Mouse (Mus musculus): ENCODE data around the gene Kcnmb2. TPM values are rescaled to one million over a fixed set of nuclear protein-coding genes. Genes with fewer than 3 reads are reported as not detected.

Gene Kcnmb2
- 0.47 and 0.61 TPM in 2 replicates for polyA plus RNA-seq (2015; fragmentation: Nextera tagmentation; extraction: Ambion mirVana)

GRCm38 (mm10) chr3:31902504-31903330 is at the start of gene Kcnmb2:
Gene Kcnmb2 (plus strand): TSS chr3:31902507.
- Histone ChIP-seq H3K4me3 (peak within 1 kb of the TSS; percentile 9), H3K9me3 (no peaks in the 10 kb centered on the region), H3K27ac (no peak within 1 kb of the TSS), H3K4me1 (peaks cover 9% of the 10 kb centered on the region), H3K36me3 (no peaks in the 10 kb centered on the region), H3K27me3 (peaks cover 11% of the 10 kb centered on the region), H3K9ac (0 out of 2 replicates have a peak within 1 kb of the TSS, but pooled peaks have one; percentile 1), H3K4me2 (peak within 1 kb of the TSS; percentile 44)
- no peak for ATAC-seq (ENCODE audit: insufficient number of reproducible peaks, low FRiP score, low TSS enrichment, low read depth)
- 2% methylated on average over 22 of the region's 22 CpGs for WGBS

GRCm38 (mm10) chr3:31863522-31863921 is 38.8 kb upstream of the Kcnmb2 start:
- Histone ChIP-seq H3K27me3 (no peaks in the 10 kb centered on the region), H3K4me1 (no peaks in the 10 kb centered on the region)

GRCm38 (mm10) chr3:31864070-31864469 is 38.2 kb upstream of the Kcnmb2 start:
- 79% methylated on average over 3 of the region's 3 CpGs for WGBS
- Histone ChIP-seq H3K27ac (no peak overlapping the region), H3K9me3 (no peaks in the 10 kb centered on the region), H3K4me2 (no peak overlapping the region), H3K4me1 (no peaks in the 10 kb centered on the region), H3K27me3 (no peaks in the 10 kb centered on the region), H3K9ac (no peak overlapping the region), H3K36me3 (no peaks in the 10 kb centered on the region), H3K4me3 (no peak overlapping the region)
- ATAC-seq (ENCODE audit: insufficient number of reproducible peaks, low FRiP score, low TSS enrichment, low read depth) = no peak

More at GRCm38 (mm10) chr3:31863522-31863921, 38.8 kb upstream of the Kcnmb2 start:
- no peaks in the 10 kb centered on the region for H3K36me3 ChIP-seq
- 84% methylated on average over 5 of the region's 5 CpGs for WGBS
- H3K27ac ChIP-seq = no peak overlapping the region
- no peak overlapping the region for H3K9ac ChIP-seq
- no peak for ATAC-seq (ENCODE audit: insufficient number of reproducible peaks, low FRiP score, low TSS enrichment, low read depth)
- H3K4me3 ChIP-seq = no peak overlapping the region
- no peak overlapping the region for H3K4me2 ChIP-seq
- no peaks in the 10 kb centered on the region for H3K9me3 ChIP-seq

GRCm38 (mm10) chr3:31871461-31871860 is 30.8 kb upstream of the Kcnmb2 start:
- no peak overlapping the region for H3K4me2 ChIP-seq
- no peaks in the 10 kb centered on the region for H3K27me3 ChIP-seq
- no peaks in the 10 kb centered on the region for H3K36me3 ChIP-seq
- H3K4me1 ChIP-seq = no peaks in the 10 kb centered on the region
- WGBS = 82% methylated on average over 3 of the region's 3 CpGs
- no peak overlapping the region for H3K4me3 ChIP-seq
- H3K9me3 ChIP-seq = no peaks in the 10 kb centered on the region
- no peak overlapping the region for H3K9ac ChIP-seq
- ATAC-seq (ENCODE audit: insufficient number of reproducible peaks, low FRiP score, low TSS enrichment, low read depth) = no peak
- H3K27ac ChIP-seq = no peak overlapping the region

GRCm38 (mm10) chr3:31882621-31883131 is 19.6 kb upstream of the Kcnmb2 start:
- Histone ChIP-seq H3K9ac (no peak overlapping the region), H3K27me3 (no peaks in the 10 kb centered on the region), H3K4me2 (no peak overlapping the region), H3K9me3 (no peaks in the 10 kb centered on the region), H3K4me3 (no peak overlapping the region), H3K27ac (no peak overlapping the region), H3K36me3 (no peaks in the 10 kb centered on the region), H3K4me1 (no peaks in the 10 kb centered on the region)
- no peak for ATAC-seq (ENCODE audit: insufficient number of reproducible peaks, low FRiP score, low TSS enrichment, low read depth)
- WGBS = 78% methylated on average over 12 of the region's 12 CpGs

- H3K4me3 ChIP-seq = no peak overlapping the region
- no peak overlapping the region for H3K4me2 ChIP-seq
- no peaks in the 10 kb centered on the region for H3K4me1 ChIP-seq
- H3K36me3 ChIP-seq = no peaks in the 10 kb centered on the region
- no peak for ATAC-seq (ENCODE audit: insufficient number of reproducible peaks, low FRiP score, low TSS enrichment, low read depth)
- H3K27me3 ChIP-seq = no peaks in the 10 kb centered on the region
- H3K9ac ChIP-seq = no peak overlapping the region
- 66% methylated on average over 2 of the region's 2 CpGs for WGBS
- H3K9me3 ChIP-seq = no peaks in the 10 kb centered on the region
- H3K27ac ChIP-seq = no peak overlapping the region
Observed at GRCm38 (mm10) chr3:31892653-31893052, 9.7 kb upstream of the Kcnmb2 start.

- Histone ChIP-seq H3K4me1 (peaks cover 9% of the 10 kb centered on the region), H3K9ac (no peak overlapping the region), H3K27ac (no peak overlapping the region), H3K27me3 (peaks cover 11% of the 10 kb centered on the region), H3K4me2 (no peak overlapping the region), H3K4me3 (no peak overlapping the region), H3K9me3 (no peaks in the 10 kb centered on the region), H3K36me3 (no peaks in the 10 kb centered on the region)
- ATAC-seq (ENCODE audit: insufficient number of reproducible peaks, low FRiP score, low TSS enrichment, low read depth) = no peak
- WGBS = 5% methylated on average over 9 of the region's 9 CpGs
Observed at GRCm38 (mm10) chr3:31903506-31903905, 1.2 kb downstream of the Kcnmb2 start.

GRCm38 (mm10) chr3:31904156-31904555 is 1.8 kb downstream of the Kcnmb2 start:
- Histone ChIP-seq H3K4me2 (no peak overlapping the region), H3K27ac (no peak overlapping the region), H3K27me3 (peaks cover 11% of the 10 kb centered on the region), H3K9me3 (no peaks in the 10 kb centered on the region), H3K9ac (no peak overlapping the region), H3K4me1 (peaks cover 9% of the 10 kb centered on the region), H3K36me3 (no peaks in the 10 kb centered on the region), H3K4me3 (no peak overlapping the region)
- 55% methylated on average over 5 of the region's 5 CpGs for WGBS
- ATAC-seq (ENCODE audit: insufficient number of reproducible peaks, low FRiP score, low TSS enrichment, low read depth) = no peak

- Histone ChIP-seq H3K4me3 (no peak overlapping the region), H3K36me3 (no peaks in the 10 kb centered on the region), H3K4me1 (no peaks in the 10 kb centered on the region), H3K27ac (no peak overlapping the region), H3K9me3 (no peaks in the 10 kb centered on the region), H3K27me3 (no peaks in the 10 kb centered on the region), H3K4me2 (no peak overlapping the region), H3K9ac (no peak overlapping the region)
- ATAC-seq (ENCODE audit: insufficient number of reproducible peaks, low FRiP score, low TSS enrichment, low read depth) = no peak
- WGBS = 55% methylated on average over 5 of the region's 5 CpGs
Observed at GRCm38 (mm10) chr3:31911168-31911567, 8.9 kb downstream of the Kcnmb2 start.

- 36% methylated on average over 3 of the region's 3 CpGs for WGBS
Observed at GRCm38 (mm10) chr3:31911690-31912089, 9.4 kb downstream of the Kcnmb2 start.

GRCm38 (mm10) chr3:31928544-31928943 is 26.2 kb downstream of the Kcnmb2 start:
- Histone ChIP-seq H3K4me1 (no peaks in the 10 kb centered on the region), H3K4me3 (no peak overlapping the region), H3K27me3 (no peaks in the 10 kb centered on the region), H3K27ac (no peak overlapping the region), H3K9me3 (no peaks in the 10 kb centered on the region), H3K9ac (no peak overlapping the region), H3K4me2 (no peak overlapping the region), H3K36me3 (no peaks in the 10 kb centered on the region)
- ATAC-seq (ENCODE audit: insufficient number of reproducible peaks, low FRiP score, low TSS enrichment, low read depth) = no peak
- WGBS = 93% methylated on average over 1 of the region's 1 CpGs

More at GRCm38 (mm10) chr3:31911690-31912089, 9.4 kb downstream of the Kcnmb2 start:
- Histone ChIP-seq H3K4me3 (no peak overlapping the region), H3K4me1 (no peaks in the 10 kb centered on the region), H3K27ac (no peak overlapping the region), H3K36me3 (no peaks in the 10 kb centered on the region), H3K9me3 (no peaks in the 10 kb centered on the region), H3K9ac (no peak overlapping the region), H3K4me2 (no peak overlapping the region), H3K27me3 (no peaks in the 10 kb centered on the region)
- ATAC-seq (ENCODE audit: insufficient number of reproducible peaks, low FRiP score, low TSS enrichment, low read depth) = no peak

GRCm38 (mm10) chr3:31934704-31935103 is 32.4 kb downstream of the Kcnmb2 start:
- H3K9me3 ChIP-seq = no peaks in the 10 kb centered on the region

More at GRCm38 (mm10) chr3:31934704-31935103, 32.4 kb downstream of the Kcnmb2 start:
- Histone ChIP-seq H3K27me3 (no peaks in the 10 kb centered on the region), H3K4me2 (no peak overlapping the region), H3K27ac (no peak overlapping the region), H3K4me3 (no peak overlapping the region), H3K36me3 (no peaks in the 10 kb centered on the region), H3K4me1 (no peaks in the 10 kb centered on the region), H3K9ac (no peak overlapping the region)
- ATAC-seq (ENCODE audit: insufficient number of reproducible peaks, low FRiP score, low TSS enrichment, low read depth) = no peak
- WGBS = 88% methylated on average over 1 of the region's 1 CpGs

All from limb, embryonic 15.5 days (tissue).